Mouse (Mus musculus): ENCODE measurements around the gene Gsg1. TPM values are rescaled to one million over a fixed set of nuclear protein-coding genes. Genes with fewer than 3 reads are reported as not detected.

Gene Gsg1
- total RNA-seq (2021): under 1 TPM in 1 of 2 experiments, not detected in 1; 0.29 TPM
- long read RNA-seq, experiment 1: 0 reads
- long read RNA-seq, experiment 2: 0 reads

DNA sequence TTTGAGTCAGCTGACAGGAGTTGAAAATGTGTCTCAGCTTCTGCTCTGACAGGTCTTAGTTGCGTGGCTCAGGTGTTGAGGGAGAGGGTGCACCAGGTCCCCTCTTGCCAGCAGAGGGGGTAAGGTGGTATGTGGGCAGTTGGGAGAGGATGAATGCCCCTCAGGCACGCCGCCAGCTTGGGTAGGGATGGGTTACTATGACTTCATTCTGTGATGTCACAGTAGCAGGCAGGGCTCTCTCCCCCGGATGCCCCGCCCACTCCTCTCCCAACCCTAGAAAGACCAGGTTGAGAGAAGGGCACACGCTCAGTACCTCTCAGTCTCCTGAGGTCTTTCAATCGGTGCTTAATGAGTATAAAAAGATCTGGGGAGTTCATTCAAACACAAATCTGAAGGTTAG is at the start of gene Gsg1:
Gsg1 (minus strand) TSS at position 199 of the 400 bp plus-strand sequence.
- no peak for DNase-seq
- intact Hi-C loops (cut with DNase I; ENCODE audit: low total_unique reads): loop anchor here (5.0 kb wide), 1 partner anchor 123 kb away; no protein-coding TSS in a partner anchor

DNA sequence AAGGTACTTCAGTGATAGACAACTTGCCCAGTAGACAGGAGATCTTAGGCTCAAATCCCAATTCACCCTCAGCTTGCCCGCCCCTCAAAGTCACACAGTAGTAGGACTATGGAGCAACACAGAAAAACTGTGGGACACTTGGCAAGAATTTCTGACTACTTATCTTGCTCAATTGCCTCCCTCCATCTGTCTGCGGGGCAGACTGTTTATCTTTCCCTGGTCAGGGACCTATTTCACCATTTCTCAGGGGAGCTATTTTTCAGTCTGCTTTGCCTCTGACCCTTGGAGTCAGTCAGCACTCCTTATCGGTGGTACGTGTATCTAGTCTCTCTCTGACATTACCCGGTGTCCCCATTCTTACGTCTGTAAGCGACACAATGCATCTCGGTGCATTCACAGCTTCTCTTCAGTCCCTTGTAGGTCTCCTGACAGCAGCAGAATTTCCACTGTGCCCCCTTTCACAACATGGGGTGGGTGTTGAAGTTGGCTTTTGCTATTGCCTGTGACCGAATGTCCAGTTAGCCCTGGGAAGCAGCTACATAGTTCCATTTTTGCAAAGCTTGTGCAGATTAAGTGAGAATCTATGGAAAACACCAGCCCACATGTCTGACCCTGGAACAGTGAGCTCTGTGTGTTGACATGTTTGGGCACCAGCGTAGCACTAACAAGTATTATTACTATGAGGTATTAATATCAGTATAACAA is 48.4 kb upstream of the Gsg1 start:
- intact Hi-C loops (cut with DNase I; ENCODE audit: low total_unique reads): no loop called here
- no peak for DNase-seq

DNA sequence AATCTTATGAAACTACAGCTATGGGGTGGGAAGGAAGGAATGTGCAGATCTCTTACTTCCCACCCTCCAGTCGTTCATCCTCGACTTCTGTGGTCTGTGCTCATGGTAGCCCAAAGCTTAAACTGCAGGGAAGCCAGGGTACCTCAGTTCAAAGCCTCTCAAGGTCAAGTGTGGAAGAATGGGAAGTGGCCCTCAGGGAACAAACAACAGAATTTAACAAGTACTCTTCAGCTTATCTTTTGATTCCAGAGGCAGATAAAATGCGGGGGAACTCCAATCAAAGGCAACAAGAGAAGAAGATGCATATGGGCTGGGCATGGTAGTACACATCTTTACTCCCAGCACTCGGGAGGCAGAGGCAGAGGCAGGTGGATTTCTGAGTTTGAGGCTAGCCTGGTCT is 46.3 kb upstream of the Gsg1 start:
- no peak for DNase-seq
- intact Hi-C loops (cut with DNase I; ENCODE audit: low total_unique reads): no loop called here

DNA sequence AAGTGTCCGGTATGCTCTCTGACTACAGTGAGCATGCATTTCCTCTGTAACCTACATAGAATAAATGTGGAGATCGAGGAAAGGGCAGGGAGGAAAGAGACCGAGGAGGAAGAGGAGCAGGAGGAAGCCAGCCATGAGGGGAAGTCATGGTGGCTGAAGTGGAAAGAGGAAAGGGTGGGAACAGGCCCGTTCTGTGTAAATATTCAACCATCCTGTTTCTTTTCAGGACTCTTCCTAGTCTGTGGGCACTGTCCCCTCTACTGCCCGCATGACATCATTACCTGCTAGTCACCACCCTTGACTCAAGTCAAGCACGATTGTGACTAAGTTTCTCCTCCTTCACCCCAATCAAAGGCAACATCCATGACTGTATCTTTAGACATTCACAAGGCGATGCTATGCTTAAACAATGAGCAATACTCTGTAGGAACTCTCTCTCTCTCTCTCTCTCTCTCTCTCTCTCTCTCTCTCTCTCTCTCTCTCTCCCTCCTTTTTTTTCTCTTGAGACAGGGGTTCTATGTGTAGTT is 44.9 kb upstream of the Gsg1 start:
- no peak for DNase-seq
- intact Hi-C loops (cut with DNase I; ENCODE audit: low total_unique reads): no loop called here

DNA sequence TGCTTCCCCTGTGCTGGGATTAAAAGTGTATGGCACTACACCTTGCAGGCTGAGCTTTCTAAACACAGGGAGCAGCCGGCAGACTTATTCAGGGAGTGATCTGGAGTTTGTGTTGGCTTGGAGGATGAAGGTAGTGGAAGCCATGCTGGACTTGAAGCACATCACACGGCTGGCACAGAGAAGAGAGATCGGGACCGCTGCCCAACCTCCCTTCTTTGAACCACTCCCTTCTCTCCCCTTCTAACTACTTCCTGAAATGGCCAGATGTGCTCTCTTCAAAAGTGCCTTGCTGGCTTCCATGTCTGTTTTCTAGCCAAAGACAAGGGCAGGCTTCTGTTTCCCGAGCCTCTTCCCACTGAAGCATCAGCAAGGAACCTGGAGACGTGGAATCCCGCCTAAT is 43.4 kb upstream of the Gsg1 start:
- intact Hi-C loops (cut with DNase I; ENCODE audit: low total_unique reads): no loop called here
- DNase-seq: peak; percentile 44

DNA sequence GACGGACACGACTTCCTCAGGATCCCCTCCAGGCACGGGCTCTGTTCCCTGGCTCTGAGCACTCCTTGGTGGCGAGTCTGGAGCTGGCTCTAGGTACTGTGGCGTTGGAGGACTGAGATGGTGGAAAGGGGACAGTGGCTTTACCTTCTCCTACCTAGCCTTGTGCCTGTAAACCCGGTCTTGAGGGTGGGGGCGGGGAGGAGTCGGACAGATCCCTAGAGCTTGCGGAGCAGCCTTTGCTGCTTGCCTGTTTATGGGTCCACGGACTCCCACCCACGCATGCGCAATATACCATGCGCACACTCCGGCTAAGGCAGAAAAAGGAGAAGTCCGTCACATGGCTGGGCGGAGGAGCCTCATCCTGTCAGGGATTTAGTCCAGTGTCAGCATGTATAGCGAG is 42.1 kb upstream of the Gsg1 start:
- intact Hi-C loops (cut with DNase I; ENCODE audit: low total_unique reads): no loop called here
- peak; percentile 43 for DNase-seq

DNA sequence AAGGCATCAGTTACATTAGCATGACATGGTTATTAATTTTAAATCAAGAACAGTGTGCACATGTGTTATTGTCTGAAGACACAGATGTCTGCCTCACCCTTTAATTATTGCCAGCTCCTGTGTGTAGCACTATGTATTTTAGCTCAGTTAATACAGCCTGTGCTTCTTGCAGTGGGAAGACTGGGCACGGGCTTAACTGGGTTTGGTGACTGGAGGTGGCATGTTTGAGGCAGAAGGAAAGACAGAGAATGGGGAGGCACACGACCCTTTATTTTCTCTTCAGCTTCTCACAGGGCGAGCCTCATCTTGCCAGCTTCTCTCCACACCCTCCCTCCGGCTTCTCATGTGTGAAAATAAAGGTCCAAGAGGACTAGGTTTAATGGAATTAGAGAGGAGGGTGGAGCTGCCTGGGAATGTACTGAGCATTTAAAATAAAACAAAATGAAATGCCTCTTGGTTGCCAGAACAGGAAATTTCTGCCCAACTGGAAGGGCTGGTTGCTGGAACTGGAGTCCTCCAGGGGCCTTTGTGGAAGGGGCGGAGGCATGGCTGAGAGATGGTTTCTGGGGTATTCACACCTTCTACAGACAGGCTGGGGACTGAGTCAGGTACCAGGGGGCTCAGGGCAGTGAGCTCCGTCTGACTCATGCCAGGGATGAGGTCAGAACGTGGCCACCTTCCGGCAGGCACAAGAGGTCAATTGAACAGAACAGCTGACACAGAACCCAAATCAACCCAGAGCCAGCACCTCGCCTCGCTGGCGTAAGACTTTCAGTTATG is 41.1 kb upstream of the Gsg1 start:
- intact Hi-C loops (cut with DNase I; ENCODE audit: low total_unique reads): no loop called here

DNA sequence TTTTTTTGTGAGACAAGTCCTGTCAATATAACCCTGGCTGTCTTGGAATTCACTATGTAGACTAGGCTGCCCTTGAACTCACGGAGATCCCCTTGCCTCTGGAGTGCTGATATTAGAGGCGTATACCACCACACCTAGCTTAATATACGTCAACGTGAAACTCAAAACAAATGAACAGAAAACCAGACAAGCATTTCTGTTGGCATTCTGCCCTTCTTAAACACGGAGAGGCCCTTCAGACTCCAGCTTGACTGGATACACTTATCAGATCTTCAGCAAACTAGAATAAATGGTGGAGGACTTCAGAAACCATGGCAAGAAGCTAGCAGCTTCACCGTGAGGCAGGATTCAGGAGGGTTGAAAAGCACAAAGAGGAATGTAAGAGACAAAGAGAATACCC is 40.0 kb upstream of the Gsg1 start:
- no peak for DNase-seq
- intact Hi-C loops (cut with DNase I; ENCODE audit: low total_unique reads): no loop called here

More for the DNA sequence above, 41.1 kb upstream of the Gsg1 start:
- DNase-seq: peak; percentile 38

DNA sequence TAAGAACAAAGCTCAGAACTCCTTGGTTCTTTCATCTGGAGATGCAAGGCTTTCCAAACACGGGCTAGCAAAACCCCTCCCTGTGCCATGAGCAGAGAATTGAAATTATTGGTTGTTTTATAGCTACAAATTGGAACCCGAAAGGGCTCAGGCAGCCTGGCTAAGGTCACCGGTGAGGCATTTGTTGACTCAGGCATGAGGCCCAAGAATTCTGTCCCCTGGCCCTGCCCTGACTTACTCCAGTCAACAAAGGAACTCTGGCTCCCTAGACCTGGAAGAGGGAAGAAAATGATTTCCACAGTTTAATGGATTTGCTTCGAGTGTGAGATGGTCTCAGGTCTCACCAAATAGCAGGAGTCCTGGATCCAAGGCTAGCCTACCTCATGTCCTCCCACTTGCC is 38.2 kb upstream of the Gsg1 start:
- no peak for DNase-seq
- intact Hi-C loops (cut with DNase I; ENCODE audit: low total_unique reads): no loop called here

DNA sequence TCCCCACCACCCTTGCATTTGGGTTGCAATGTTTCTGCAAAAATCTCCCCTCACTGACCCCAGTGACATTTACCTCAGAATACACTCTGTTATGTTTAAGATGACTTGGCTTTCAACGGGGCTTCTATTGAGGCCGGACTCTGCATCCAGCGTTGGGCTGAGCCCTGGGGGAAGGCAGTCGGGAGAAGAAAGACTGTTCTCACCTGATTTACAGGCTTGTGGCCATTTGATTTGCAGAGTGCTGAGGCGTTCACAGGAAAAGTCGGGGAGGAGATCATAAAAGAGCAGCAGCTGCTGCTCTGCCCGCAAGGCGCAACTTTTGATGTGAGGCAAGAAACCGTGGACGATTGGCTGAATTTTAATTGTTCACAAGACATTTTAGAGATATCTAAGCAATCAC is 25.7 kb upstream of the Gsg1 start:
- no peak for DNase-seq
- intact Hi-C loops (cut with DNase I; ENCODE audit: low total_unique reads): no loop called here

DNA sequence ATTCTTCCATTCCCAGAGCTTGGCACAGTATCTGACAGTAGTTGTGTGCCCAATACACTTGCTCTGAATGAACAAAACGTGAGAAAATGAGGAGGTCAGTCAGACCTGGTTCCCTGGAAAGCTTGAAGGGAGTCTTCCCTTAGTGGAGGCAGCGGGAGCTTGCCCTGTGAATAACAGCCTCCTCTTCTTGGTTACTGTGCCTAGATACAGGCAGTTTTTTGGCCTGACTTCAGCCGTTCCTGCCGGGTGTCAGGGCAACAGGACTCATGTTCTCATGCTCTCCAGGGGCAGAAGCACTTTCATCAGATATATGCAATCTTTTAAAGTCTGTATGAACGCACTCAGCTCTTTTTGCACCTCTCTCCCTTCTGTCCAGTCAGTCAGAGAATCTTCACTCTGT is 25.1 kb upstream of the Gsg1 start:
- intact Hi-C loops (cut with DNase I; ENCODE audit: low total_unique reads): no loop called here
- DNase-seq: no peak

DNA sequence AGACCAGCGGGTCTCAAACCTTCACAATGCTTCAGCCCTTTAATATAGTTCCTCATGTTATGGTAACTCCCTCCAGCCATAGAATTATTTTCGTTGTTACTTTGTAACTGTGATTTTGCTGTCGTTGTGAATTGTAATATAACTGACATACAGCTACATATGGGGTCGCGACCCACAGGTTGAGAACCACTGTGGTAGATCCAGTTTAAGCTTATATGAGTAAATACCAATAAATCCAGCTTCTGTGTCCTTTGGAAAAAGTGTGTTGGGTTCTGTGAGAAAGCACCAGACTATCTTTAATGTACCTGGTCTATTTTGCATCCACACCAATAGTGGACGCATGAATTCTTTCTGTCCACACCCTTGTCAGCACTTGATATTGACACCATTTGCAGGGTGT is 24.2 kb upstream of the Gsg1 start:
- no peak for DNase-seq

DNA sequence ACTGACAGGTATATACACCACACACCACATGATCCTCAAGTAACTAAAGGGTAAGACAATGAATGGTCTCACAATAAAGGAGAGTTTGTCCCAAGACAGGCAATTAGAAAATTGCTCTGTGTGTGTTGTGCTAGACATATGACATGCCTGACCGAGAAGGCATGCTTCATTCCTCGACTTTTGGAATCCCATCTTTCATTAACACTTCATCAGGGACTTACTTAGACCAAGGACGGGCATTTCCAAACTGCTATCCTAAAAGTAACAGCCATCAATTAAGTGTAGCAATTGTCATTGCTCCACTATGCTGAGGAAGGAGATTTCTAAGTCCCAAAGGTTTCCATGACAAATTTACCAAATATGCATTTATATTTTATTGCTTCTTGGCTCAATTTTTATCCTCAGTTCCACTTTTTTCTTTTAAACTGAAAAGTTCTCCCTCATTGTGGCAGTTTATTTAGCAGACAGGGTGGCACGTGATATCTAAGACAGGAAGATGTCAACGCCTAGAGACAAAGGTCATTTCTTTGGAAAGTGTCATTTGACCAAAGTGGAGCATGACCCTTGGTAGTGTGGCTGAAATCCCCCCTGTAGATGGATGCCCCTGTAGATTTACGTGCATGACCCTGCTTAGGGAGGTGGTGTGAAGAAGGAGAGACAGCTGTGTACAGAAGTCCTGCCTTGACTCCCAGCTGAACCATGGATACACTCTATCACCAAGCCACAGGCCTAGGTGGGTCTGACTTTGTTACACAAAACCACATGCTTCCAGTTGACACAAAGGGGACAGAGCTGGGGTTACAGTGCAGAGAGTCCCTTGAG is 22.5 kb upstream of the Gsg1 start:
- intact Hi-C loops (cut with DNase I; ENCODE audit: low total_unique reads): no loop called here
- no peak for DNase-seq

More for the DNA sequence above, 24.2 kb upstream of the Gsg1 start:
- intact Hi-C loops (cut with DNase I; ENCODE audit: low total_unique reads): no loop called here

DNA sequence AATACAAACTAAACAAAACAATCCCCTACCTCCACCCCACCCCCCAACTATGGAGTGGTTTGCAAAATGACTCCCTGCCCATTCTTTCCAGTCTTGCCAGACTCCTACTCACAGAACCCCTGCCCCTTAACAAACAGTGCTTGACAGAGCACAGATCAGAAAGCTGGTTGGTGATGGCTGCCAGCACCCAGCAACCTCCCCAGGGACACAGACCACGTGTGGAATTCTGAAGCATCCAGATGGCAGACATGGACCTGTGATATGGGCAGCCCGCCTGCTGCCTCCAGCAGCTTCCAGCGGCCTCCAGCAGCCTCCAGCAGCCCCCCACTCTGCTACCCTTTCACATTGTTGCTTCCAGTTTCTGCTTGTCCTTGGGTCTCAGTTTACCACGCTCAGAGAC is 21.1 kb upstream of the Gsg1 start:
- intact Hi-C loops (cut with DNase I; ENCODE audit: low total_unique reads): no loop called here
- DNase-seq: no peak

DNA sequence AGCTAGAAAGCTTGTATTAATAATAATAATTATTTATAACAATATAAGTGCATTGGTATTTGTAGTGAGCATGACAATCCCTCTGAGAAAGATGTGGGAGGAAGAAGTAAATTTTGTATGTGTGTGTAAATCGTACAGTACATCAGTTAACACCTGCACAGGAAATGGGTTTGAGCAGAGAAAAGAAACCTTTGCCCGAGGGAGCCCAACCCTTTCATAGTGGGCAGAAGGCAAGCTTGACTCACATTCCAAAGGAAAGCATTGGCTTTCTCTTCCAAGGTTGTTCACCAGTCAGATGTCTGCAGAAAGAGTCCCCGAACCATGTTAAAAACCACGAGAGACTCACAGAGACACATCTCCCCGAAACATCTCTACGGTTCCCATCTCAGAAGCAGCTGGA is 18.9 kb upstream of the Gsg1 start:
- no peak for DNase-seq
- intact Hi-C loops (cut with DNase I; ENCODE audit: low total_unique reads): no loop called here

DNA sequence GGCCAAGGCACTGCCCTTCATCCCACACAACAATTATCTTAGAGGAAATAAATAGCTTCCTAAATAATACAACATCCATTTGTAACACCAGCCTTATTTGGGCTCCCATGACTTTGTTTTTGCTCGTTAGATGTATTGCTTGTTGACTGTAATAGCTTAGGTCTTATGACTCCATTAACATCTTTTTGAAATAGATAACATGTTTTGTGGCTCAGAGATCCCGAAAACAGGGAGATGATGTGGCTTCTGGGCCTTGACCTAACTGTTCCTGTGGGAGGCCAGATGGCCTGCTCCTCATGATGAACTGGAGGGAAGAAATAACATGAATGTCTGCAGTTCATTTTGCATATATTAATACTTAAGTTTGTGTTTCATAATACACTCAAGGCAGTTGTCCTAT is 17.6 kb upstream of the Gsg1 start:
- DNase-seq: no peak
- intact Hi-C loops (cut with DNase I; ENCODE audit: low total_unique reads): no loop called here

DNA sequence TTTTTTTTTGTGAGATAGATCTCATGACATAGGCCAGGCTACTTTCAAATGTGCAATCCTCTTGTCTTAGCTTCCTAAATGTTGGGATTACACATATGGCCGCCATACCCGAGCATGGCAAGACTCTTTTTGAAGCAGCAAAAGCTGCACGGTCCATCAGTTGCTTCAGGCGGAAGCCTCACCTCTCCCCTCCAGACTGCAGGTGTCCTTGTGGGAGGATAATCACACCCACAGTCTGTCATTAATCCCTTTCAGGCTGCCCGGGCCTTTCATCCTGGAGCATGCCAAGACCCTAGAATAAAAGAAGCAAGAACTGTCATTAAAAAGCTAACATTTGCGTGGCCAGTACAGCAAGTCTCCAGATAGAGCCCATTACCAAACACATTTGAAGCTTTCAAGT is 15.5 kb upstream of the Gsg1 start:
- intact Hi-C loops (cut with DNase I; ENCODE audit: low total_unique reads): no loop called here
- DNase-seq: no peak

DNA sequence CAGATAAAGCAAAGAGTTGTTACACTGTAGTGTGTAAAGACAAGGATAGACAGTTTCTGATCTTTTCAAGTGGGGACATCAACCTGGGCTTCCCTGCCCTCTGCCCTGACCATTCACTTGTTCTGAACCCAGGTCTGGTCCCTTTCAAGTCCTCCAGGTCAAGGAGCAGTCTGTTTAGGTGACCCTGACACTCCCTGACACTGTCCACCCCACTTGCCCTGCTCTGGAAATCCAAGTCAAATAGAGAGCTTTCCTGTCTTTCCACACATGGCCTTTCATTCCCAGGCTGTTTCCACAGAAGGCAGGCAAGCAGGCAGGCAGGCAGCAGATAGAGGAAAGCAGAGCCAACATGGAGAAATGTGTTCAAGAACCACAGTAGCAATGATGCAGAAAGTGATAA is 14.2 kb upstream of the Gsg1 start:
- DNase-seq: no peak
- intact Hi-C loops (cut with DNase I; ENCODE audit: low total_unique reads): no loop called here

DNA sequence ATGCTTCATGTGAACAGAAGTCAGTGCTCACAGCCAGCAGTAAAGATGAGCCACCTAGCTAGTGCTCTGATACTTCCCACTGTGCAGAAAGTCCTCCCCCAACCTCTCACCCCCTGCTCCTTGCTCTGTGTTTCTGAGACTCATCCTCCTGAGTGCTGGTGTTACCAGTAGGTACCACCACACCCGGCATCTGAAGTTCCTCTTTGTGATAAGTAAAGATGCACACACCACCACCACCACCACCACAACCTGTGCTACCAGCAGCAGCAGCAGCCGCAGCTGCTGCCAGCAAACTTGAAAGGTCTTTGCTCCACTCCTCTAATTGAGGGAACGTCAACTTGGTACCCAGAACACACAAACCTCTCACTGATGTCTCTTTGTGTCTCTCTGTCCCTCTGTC is 13.1 kb upstream of the Gsg1 start:
- no peak for DNase-seq
- intact Hi-C loops (cut with DNase I; ENCODE audit: low total_unique reads): no loop called here

DNA sequence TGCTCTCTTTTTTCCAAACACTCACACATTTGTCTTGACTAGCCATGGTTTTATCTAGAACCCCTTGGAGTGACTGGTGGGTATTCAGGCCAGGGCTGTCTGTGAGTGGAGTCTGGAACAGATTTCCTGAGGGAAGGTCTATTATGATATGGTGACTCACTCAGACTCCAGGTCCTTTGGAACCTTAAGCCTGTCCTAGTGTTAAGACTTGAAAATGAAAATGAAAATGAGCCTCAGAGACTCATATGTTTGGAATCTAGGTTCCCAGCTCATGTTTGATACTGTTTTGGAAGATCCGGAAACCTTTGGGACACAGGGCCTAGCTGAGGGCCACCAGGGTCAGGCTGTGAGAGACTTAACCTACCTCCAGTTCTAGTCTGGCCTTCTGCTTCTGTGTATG is 11.9 kb upstream of the Gsg1 start:
- intact Hi-C loops (cut with DNase I; ENCODE audit: low total_unique reads): no loop called here
- no peak for DNase-seq

Measured in gastrocnemius, postnatal 14 days (tissue).